In genomic region chr9:71242412-71242781, GRCm38 (mm10) we compare ENCODE assay signal across 19 mouse cellular contexts. TPM values are rescaled to one million over a fixed set of nuclear protein-coding genes. Genes with fewer than 3 reads are reported as not detected.
A peak's percentile ranks its signal among the peaks of the same experiment; 100 is the strongest.
DNase-seq lines count a peak whose midpoint lies in the region; ATAC-seq and TF ChIP-seq lines count a peak whose summit lies in the region.
"Had no signal": no experiment of that assay in that cellular context is flagged by ENCODE, and none has a peak within 500 bp of the region (broad histone marks: within the 10 kb centered on the region; RNA-seq: fewer than 3 reads in every experiment).

No protein-coding gene starts in this region.

- H3K9ac ChIP-seq in heart, embryonic 11.5 days (ENCODE audit: low read depth, low read length), result no peak overlapping the region
- H3K9ac ChIP-seq in heart, embryonic 12.5 days, result no peak overlapping the region
- H3K9ac ChIP-seq in kidney, embryonic 16.5 days (replicated peaks; ENCODE audit: low read length), result no peak overlapping the region
- no peak overlapping the region for H3K9ac ChIP-seq in lung, embryonic 16.5 days (ENCODE audit: low read length)
- no peak overlapping the region for H3K9ac ChIP-seq in stomach, embryonic 16.5 days (ENCODE audit: low read length)
- H3K9ac ChIP-seq: embryonic facial prominence, embryonic 13.5 days; forebrain, embryonic 12.5 days; hindbrain, embryonic 12.5 days had no signal

- no peak for TF ChIP-seq CTCF in kidney, adult 2 months (conservative IDR thresholded peaks at IDR 0.05; ENCODE audit: insufficient read depth, insufficient read length, low read depth, low read length)

- H3K4me3 ChIP-seq in heart, embryonic 11.5 days (ENCODE audit: low read depth, low read length), result no peak overlapping the region
- no peak overlapping the region for H3K4me3 ChIP-seq in heart, embryonic 12.5 days
- no peak overlapping the region for H3K4me3 ChIP-seq in kidney, embryonic 16.5 days (ENCODE audit: low read length)
- H3K4me3 ChIP-seq in kidney, adult 2 months (ENCODE audit: insufficient read depth, low read depth, low read length), result no peak overlapping the region
- no peak overlapping the region for H3K4me3 ChIP-seq in lung, embryonic 16.5 days (ENCODE audit: low read length)
- no peak overlapping the region for H3K4me3 ChIP-seq in stomach, embryonic 16.5 days (replicated peaks; ENCODE audit: low read length)
- H3K4me3 ChIP-seq: embryonic facial prominence, embryonic 13.5 days; forebrain, embryonic 12.5 days; gastrocnemius, adult 2 months; hindbrain, embryonic 12.5 days had no signal

- no peaks in the 10 kb centered on the region for H3K9me3 ChIP-seq in heart, embryonic 11.5 days (replicated peaks; ENCODE audit: control insufficient read depth, low read length)
- no peaks in the 10 kb centered on the region for H3K9me3 ChIP-seq in heart, embryonic 12.5 days (replicated peaks)
- H3K9me3 ChIP-seq in kidney, embryonic 16.5 days (ENCODE audit: low read length), result no peaks in the 10 kb centered on the region
- no peaks in the 10 kb centered on the region for H3K9me3 ChIP-seq in lung, embryonic 16.5 days (ENCODE audit: control insufficient read depth, low read length)
- no peaks in the 10 kb centered on the region for H3K9me3 ChIP-seq in stomach, embryonic 16.5 days (replicated peaks; ENCODE audit: control insufficient read depth, low read length)
- H3K9me3 ChIP-seq: embryonic facial prominence, embryonic 13.5 days; forebrain, embryonic 12.5 days; hindbrain, embryonic 12.5 days had no signal

- DNase-seq in kidney, adult 2 months, result no peak
- DNase-seq in lung, adult 18-20 months, result no peak
- DNase-seq in spleen, adult 12 weeks (ENCODE audit: low spot score), result no peak
- DNase-seq: adrenal gland, postnatal 14 days; cerebellum, adult 11-12 months; cerebellum, adult 9-11 months; cerebellum, postnatal 36 days; gastrocnemius, adult 2 months; gastrocnemius, postnatal 25 days; heart, postnatal 10 days; heart, postnatal 4 days had no signal

- no peaks in the 10 kb centered on the region for H3K36me3 ChIP-seq in heart, embryonic 11.5 days (ENCODE audit: control insufficient read depth, insufficient read depth, low read length)
- no peaks in the 10 kb centered on the region for H3K36me3 ChIP-seq in heart, embryonic 12.5 days
- H3K36me3 ChIP-seq in kidney, embryonic 16.5 days (ENCODE audit: insufficient read depth, low read length), result no peaks in the 10 kb centered on the region
- H3K36me3 ChIP-seq in kidney, adult 2 months (ENCODE audit: control insufficient read depth, insufficient read depth, low read length), result no peaks in the 10 kb centered on the region
- H3K36me3 ChIP-seq in lung, embryonic 16.5 days (ENCODE audit: control insufficient read depth, insufficient read depth, low read length), result no peaks in the 10 kb centered on the region
- no peaks in the 10 kb centered on the region for H3K36me3 ChIP-seq in stomach, embryonic 16.5 days (ENCODE audit: control insufficient read depth, insufficient read depth, low read length)
- H3K36me3 ChIP-seq: embryonic facial prominence, embryonic 13.5 days; forebrain, embryonic 12.5 days; hindbrain, embryonic 12.5 days had no signal

- WGBS in heart, embryonic 11.5 days (ENCODE audit: insufficient replicate concordance), result 78% methylated on average over 5 of the region's 5 CpGs
- WGBS in heart, embryonic 12.5 days, result 89% methylated on average over 5 of the region's 5 CpGs
- 41% methylated on average over 5 of the region's 5 CpGs for WGBS in kidney, embryonic 16.5 days
- WGBS in kidney, adult 2 months, result 75% methylated on average over 5 of the region's 5 CpGs
- 47% methylated on average over 5 of the region's 5 CpGs for WGBS in lung, embryonic 16.5 days
- WGBS in stomach, embryonic 16.5 days, result 52% methylated on average over 5 of the region's 5 CpGs

- H3K4me2 ChIP-seq in heart, embryonic 11.5 days, result no peak overlapping the region
- H3K4me2 ChIP-seq in heart, embryonic 12.5 days, result no peak overlapping the region
- no peak overlapping the region for H3K4me2 ChIP-seq in kidney, embryonic 16.5 days (replicated peaks; ENCODE audit: low read depth, low read length)
- H3K4me2 ChIP-seq in lung, embryonic 16.5 days (ENCODE audit: low read depth, low read length), result no peak overlapping the region
- no peak overlapping the region for H3K4me2 ChIP-seq in stomach, embryonic 16.5 days (ENCODE audit: low read depth, low read length)
- H3K4me2 ChIP-seq: embryonic facial prominence, embryonic 13.5 days; forebrain, embryonic 12.5 days; hindbrain, embryonic 12.5 days had no signal

- ATAC-seq in heart, embryonic 11.5 days (replicated peaks; ENCODE audit: insufficient number of reproducible peaks, low FRiP score, low TSS enrichment), result no peak
- no peak for ATAC-seq in heart, embryonic 12.5 days (ENCODE audit: insufficient number of reproducible peaks, low FRiP score)
- no peak for ATAC-seq in kidney, embryonic 16.5 days (ENCODE audit: low FRiP score, low TSS enrichment)
- ATAC-seq in lung, embryonic 16.5 days (ENCODE audit: low read depth), result peak; percentile 60; the same call in 1 of the 2 replicates
- ATAC-seq in stomach, embryonic 16.5 days (ENCODE audit: insufficient read depth, low FRiP score), result 0 out of 2 replicates have a peak, but pooled peaks have one; percentile 21

- H3K4me1 ChIP-seq in heart, embryonic 11.5 days (ENCODE audit: control insufficient read depth, insufficient read depth, low read length), result no peaks in the 10 kb centered on the region
- 0 out of 2 replicates have a peak, but pooled peaks cover 2% of the 10 kb centered on the region for H3K4me1 ChIP-seq in heart, embryonic 12.5 days (replicated peaks)
- peaks cover 36% of the 10 kb centered on the region for H3K4me1 ChIP-seq in kidney, embryonic 16.5 days (ENCODE audit: insufficient read depth, low read length)
- no peaks in the 10 kb centered on the region for H3K4me1 ChIP-seq in kidney, adult 2 months (ENCODE audit: control insufficient read depth, insufficient read depth, low read length)
- peaks cover 14% of the 10 kb centered on the region for H3K4me1 ChIP-seq in lung, embryonic 16.5 days (replicated peaks; ENCODE audit: control insufficient read depth, insufficient read depth, low read length)
- H3K4me1 ChIP-seq in stomach, embryonic 16.5 days (ENCODE audit: control insufficient read depth, insufficient read depth, low read length), result peaks cover 10% of the 10 kb centered on the region; the same call in 1 of the 2 replicates
- H3K4me1 ChIP-seq: forebrain, embryonic 12.5 days had no signal

- H3K27me3 ChIP-seq in heart, embryonic 11.5 days (ENCODE audit: control insufficient read depth, insufficient read depth, low read length), result no peaks in the 10 kb centered on the region
- H3K27me3 ChIP-seq in heart, embryonic 12.5 days (replicated peaks), result no peaks in the 10 kb centered on the region
- no peaks in the 10 kb centered on the region for H3K27me3 ChIP-seq in kidney, embryonic 16.5 days (ENCODE audit: insufficient read depth, low read length)
- no peaks in the 10 kb centered on the region; the same call in 1 of the 2 replicates for H3K27me3 ChIP-seq in kidney, adult 2 months (replicated peaks; ENCODE audit: control insufficient read depth, insufficient read depth, low read length)
- peaks cover 2% of the 10 kb centered on the region; the same call in 1 of the 2 replicates for H3K27me3 ChIP-seq in lung, embryonic 16.5 days (ENCODE audit: control insufficient read depth, insufficient read depth, low read depth, low read length)
- H3K27me3 ChIP-seq in stomach, embryonic 16.5 days (ENCODE audit: control insufficient read depth, insufficient read depth, low read length), result no peaks in the 10 kb centered on the region
- H3K27me3 ChIP-seq: embryonic facial prominence, embryonic 13.5 days; hindbrain, embryonic 12.5 days had no signal

- H3K27ac ChIP-seq in heart, embryonic 11.5 days (ENCODE audit: low read depth, low read length), result peak overlapping the region; percentile 41; the same call in 1 of the 2 replicates
- H3K27ac ChIP-seq in heart, embryonic 12.5 days (ENCODE audit: poor library complexity, severe bottlenecking), result no peak overlapping the region
- peak overlapping the region; percentile 76; the same call in 1 of the 2 replicates for H3K27ac ChIP-seq in kidney, embryonic 16.5 days (ENCODE audit: low read length)
- H3K27ac ChIP-seq in kidney, adult 2 months (ENCODE audit: insufficient read depth, low read depth, low read length), result no peak overlapping the region
- no peak overlapping the region for H3K27ac ChIP-seq in lung, embryonic 16.5 days (ENCODE audit: low read length)
- no peak overlapping the region for H3K27ac ChIP-seq in stomach, embryonic 16.5 days (ENCODE audit: low read length)
- H3K27ac ChIP-seq: embryonic facial prominence, embryonic 13.5 days; forebrain, embryonic 12.5 days; gastrocnemius, adult 2 months; hindbrain, embryonic 12.5 days had no signal

- TF ChIP-seq POLR2A in kidney, adult 2 months (IDR thresholded peaks at IDR 0.05; ENCODE audit: low read depth, low read length), result no peak

RNA-seq across cellular contexts. Expression of gene Aldh1a2, which starts 26.8 kb away (rescaled TPM):
- 48.8 and 53.2 TPM in 2 replicates for polyA plus RNA-seq in heart, embryonic 11.5 days (2014; fragmentation: Nextera tagmentation; extraction: Ambion mirVana)
- polyA plus RNA-seq in heart, embryonic 12.5 days (2016; fragmentation: Nextera tagmentation; extraction: Ambion mirVana), result 34.9 and 35.6 TPM in 2 replicates
- 327 and 333 TPM in 2 replicates for polyA plus RNA-seq in kidney, embryonic 16.5 days (2015; fragmentation: Nextera tagmentation; extraction: Ambion mirVana)
- 8.7 and 9.0 TPM in 2 replicates for polyA plus RNA-seq in kidney, adult 2 months (2012; rRNA removed)
- 30.6 and 30.8 TPM in 2 replicates for polyA plus RNA-seq in lung, embryonic 16.5 days (2015; fragmentation: Nextera tagmentation; extraction: Ambion mirVana)
- 91.0 and 104 TPM in 2 replicates for polyA plus RNA-seq in stomach, embryonic 16.5 days (2015; fragmentation: Nextera tagmentation; extraction: Ambion mirVana)

Comparison
In these comparisons a context has a peak if more than half of its experiments do, and no peak if none do; other contexts are left out.
1. H3K27ac ChIP-seq: peak in heart, embryonic 11.5 days (single experiment) and kidney, embryonic 16.5 days (single experiment); none in heart, embryonic 12.5 days (single experiment), kidney, adult 2 months (single experiment), lung, embryonic 16.5 days (single experiment) and stomach, embryonic 16.5 days (single experiment).
2. ATAC-seq: peak in lung, embryonic 16.5 days (single experiment) and stomach, embryonic 16.5 days (single experiment); none in heart, embryonic 11.5 days (single experiment), heart, embryonic 12.5 days (single experiment) and kidney, embryonic 16.5 days (single experiment).